Mouse (Mus musculus) heart, postnatal 0 days (tissue): ENCODE data around the gene Tmed6.

Experiments used
- CTCF ChIP-seq: IDR thresholded peaks from 2 replicates; pipeline ENCODE4 v1.5.1; 2016; ENCODE audit warnings: antibody characterized with exemption, control low read depth, low read depth
- EP300 ChIP-seq: IDR thresholded peaks from 2 replicates; pipeline ENCODE4 v1.6.1; 2016; ENCODE audit warnings: antibody characterized with exemption, low read depth

GRCm38 (mm10) chr8:107086018-107086417, 20.6 kb upstream of the Tmed6 start:
- TF ChIP-seq CTCF (no peak), EP300 (no peak)
